Mouse (Mus musculus): ENCODE results near the gene Dusp1. TPM values are rescaled to one million over a fixed set of nuclear protein-coding genes. Genes with fewer than 3 reads are reported as not detected.

The Dusp1 gene
- polyA plus RNA-seq, 1 experiment from 2014 or later: 33.0 TPM

- 80% methylated on average over 5 of the region's 5 CpGs for WGBS
- no peaks in the 10 kb centered on the region for H3K9me3 ChIP-seq (replicated peaks)
- no peak overlapping the region for H3K27ac ChIP-seq
- H3K36me3 ChIP-seq: no peaks in the 10 kb centered on the region
- no peak for ATAC-seq (ENCODE audit: low FRiP score)
- peaks cover 14% of the 10 kb centered on the region for H3K27me3 ChIP-seq
- no peak overlapping the region for H3K9ac ChIP-seq
- no peaks in the 10 kb centered on the region for H3K4me1 ChIP-seq
- H3K4me3 ChIP-seq: no peak overlapping the region
- H3K4me2 ChIP-seq (replicated peaks): no peak overlapping the region
These were observed 98.5 kb downstream of the Dusp1 start for GRCm38 (mm10) chr17:26463432-26463831.

DNA sequence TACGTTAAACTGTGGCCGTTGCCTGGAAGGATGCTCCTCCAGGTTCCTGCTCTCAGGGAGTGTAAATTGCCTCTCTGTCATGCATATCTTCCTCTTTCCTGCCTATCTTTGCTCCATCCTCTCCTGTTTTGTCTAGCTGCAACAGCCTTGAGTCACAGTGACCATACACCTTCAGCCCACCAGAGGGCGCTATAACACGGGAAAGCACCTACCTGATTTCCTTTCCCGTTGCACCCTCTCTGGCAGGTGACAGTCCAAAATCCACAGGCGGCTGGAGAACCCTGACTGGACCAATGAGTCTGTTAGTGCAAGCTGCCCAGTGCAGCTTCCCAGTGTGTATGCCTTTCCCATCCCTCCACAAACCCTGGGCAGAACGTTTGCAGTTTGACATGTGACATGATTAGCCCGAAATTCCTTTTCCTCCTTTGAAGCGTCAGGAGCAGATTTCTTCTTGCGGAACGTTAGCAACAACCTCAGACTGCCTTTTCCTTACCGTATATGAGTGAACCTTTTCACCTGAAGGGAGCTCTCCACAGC is 99.2 kb downstream of the Dusp1 start:
- Histone ChIP-seq H3K9ac (no peak overlapping the region), H3K27ac (no peak overlapping the region), H3K4me1 (no peaks in the 10 kb centered on the region), H3K4me2 (replicated peaks) (no peak overlapping the region), H3K4me3 (no peak overlapping the region), H3K36me3 (no peaks in the 10 kb centered on the region), H3K27me3 (peaks cover 14% of the 10 kb centered on the region), H3K9me3 (replicated peaks) (no peaks in the 10 kb centered on the region)
- 30% methylated on average over 12 of the region's 12 CpGs for whole genome bisulfite sequencing
- no peak for ATAC-seq (ENCODE audit: low FRiP score)

- Histone ChIP-seq H3K27ac (no peak overlapping the region), H3K27me3 (no peaks in the 10 kb centered on the region), H3K9me3 (replicated peaks) (no peaks in the 10 kb centered on the region), H3K9ac (no peak overlapping the region), H3K4me1 (no peaks in the 10 kb centered on the region), H3K4me2 (replicated peaks) (no peak overlapping the region), H3K36me3 (no peaks in the 10 kb centered on the region), H3K4me3 (no peak overlapping the region)
- no peak for ATAC-seq (ENCODE audit: low FRiP score)
- 69% methylated on average over 7 of the region's 7 CpGs for WGBS
These were observed 103.9 kb downstream of the Dusp1 start for GRCm38 (mm10) chr17:26458049-26458448.

DNA sequence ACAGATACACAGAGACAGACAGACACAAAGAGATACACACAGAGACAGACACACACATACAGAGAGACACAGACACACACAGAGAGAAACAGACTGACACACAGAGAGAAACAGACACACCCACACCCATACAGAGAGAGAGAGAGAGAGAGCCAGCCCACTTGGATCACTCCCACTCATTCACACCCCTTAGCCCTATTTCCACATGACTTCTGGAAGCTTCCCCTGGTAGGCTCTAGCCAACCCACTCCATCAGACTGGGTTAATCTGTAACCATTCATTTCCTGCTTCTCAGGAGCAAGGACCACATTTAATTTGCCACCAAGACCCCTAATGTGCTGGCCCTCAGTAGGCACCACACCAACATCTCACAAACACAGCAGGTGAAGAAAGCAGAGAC is 104.4 kb downstream of the Dusp1 start:
- Histone ChIP-seq H3K4me3 (no peak overlapping the region), H3K27me3 (no peaks in the 10 kb centered on the region), H3K4me1 (no peaks in the 10 kb centered on the region), H3K9ac (no peak overlapping the region), H3K27ac (no peak overlapping the region), H3K9me3 (replicated peaks) (no peaks in the 10 kb centered on the region), H3K36me3 (no peaks in the 10 kb centered on the region), H3K4me2 (replicated peaks) (no peak overlapping the region)
- no peak for ATAC-seq (ENCODE audit: low FRiP score)

Small RNA genes lying within 50 kb of the gene (microRNA-seq; reads per million reads assigned to microRNA genes)
- not detected for gene Gm22420

Other genes with a start within 250 kb of the Dusp1 start
- 0.40 and 0.59 TPM in 2 replicates for gene Neurl1b, start 147.3 kb downstream of the Dusp1 start, polyA plus RNA-seq (2016; fragmentation: Nextera tagmentation; extraction: Ambion mirVana)
- 85.3 and 90.3 TPM in 2 replicates for gene Ergic1, start 639 bp downstream of the Dusp1 start, polyA plus RNA-seq (2016; fragmentation: Nextera tagmentation; extraction: Ambion mirVana)
- 108 and 111 TPM in 2 replicates for gene Atp6v0e, start 101.1 kb upstream of the Dusp1 start, polyA plus RNA-seq (2016; fragmentation: Nextera tagmentation; extraction: Ambion mirVana)
- gene Crebrf, start 153.5 kb upstream of the Dusp1 start, polyA plus RNA-seq (2016; fragmentation: Nextera tagmentation; extraction: Ambion mirVana): 7.5 and 10.4 TPM in 2 replicates
- 48.5 and 49.7 TPM in 2 replicates for gene Bnip1, start 218.9 kb upstream of the Dusp1 start, polyA plus RNA-seq (2016; fragmentation: Nextera tagmentation; extraction: Ambion mirVana)